Mouse (Mus musculus): Measurements from ENCODE around the gene Junb. TPM values are rescaled to one million over a fixed set of nuclear protein-coding genes. Genes with fewer than 3 reads are reported as not detected.

Gene Junb
- polyA plus RNA-seq, 1 experiment, result 71.1 TPM

DNA sequence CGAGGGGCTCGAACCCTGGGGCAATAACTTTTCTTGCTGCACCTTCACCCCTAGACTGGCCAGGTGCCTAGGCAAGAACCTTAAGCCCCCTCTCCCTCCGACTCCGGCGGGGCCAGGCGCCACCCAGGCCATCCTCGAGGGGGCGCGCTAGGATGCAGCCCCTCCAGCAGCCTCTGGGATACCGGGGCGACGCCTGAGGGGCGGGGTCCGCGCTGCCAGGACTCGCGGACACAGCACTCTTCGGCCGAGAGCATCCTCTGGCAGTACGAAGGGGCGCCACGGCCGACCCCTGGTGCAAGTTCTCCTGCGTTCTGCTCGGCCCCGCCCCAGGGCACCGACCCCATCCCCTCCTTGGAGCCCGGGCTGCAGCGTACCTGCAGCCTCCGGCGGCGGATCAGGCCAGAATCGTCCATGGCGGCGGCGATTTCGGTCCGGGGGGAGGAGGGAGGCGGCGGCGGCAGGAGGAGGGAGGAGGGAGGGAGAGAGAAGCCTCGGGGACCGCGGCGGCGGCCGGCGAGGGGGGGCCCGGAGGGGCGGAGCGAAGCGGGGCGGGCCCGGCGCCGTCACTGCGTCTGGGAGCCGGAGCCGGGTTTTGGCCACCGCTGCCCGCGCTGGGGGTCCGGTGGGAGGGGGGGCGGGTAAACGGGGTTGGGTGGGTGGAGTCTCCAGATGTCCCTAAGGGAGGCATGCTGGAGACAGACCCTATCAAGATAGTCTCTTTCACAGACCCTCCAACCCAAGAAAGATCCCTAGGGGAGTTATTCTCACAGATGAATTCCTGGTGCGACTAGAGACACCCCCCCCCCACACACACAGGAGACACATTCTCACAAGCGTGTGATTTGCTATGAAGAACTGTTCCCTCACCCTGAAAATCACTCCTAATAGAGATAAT lies 32.6 kb downstream of the Junb start:
- Histone ChIP-seq H3K27ac (ENCODE audit: insufficient read depth, low read depth, low read length) (no peak overlapping the region), H3K4me3 (ENCODE audit: insufficient read depth, low read length) (no peak overlapping the region), H3K4me1 (ENCODE audit: control insufficient read depth, insufficient read depth, low read length) (no peaks in the 10 kb centered on the region)
- no peak for TF ChIP-seq CTCF (IDR thresholded peaks at IDR 0.05; ENCODE audit: low read depth, low read length)

DNA sequence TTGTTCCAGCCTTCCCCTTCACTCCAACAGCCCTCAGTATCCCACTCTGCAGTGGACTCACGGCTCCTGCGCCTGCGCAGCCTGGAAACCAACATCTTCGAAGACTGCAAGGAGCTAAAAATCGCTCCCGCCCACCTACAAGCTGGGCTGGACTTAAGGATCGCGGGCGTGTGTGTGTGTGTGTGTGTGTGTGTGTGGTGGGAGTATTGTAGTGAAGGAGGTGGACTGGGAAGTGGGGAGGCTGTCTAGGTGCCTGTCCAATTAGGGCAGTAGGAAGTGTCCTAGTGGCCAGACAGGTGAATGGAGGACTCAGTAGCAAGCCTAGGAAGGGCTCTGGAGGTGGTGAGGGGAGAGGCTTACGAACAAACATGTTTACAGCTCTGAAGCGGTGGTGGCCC lies 33.3 kb downstream of the Junb start:
- H3K27ac ChIP-seq (ENCODE audit: insufficient read depth, low read depth, low read length), result no peak overlapping the region
- H3K4me1 ChIP-seq (ENCODE audit: control insufficient read depth, insufficient read depth, low read length), result no peaks in the 10 kb centered on the region
- no peak overlapping the region for H3K4me3 ChIP-seq (ENCODE audit: insufficient read depth, low read length)
- TF ChIP-seq POLR2A (IDR thresholded peaks at IDR 0.05; ENCODE audit: borderline replicate concordance, low read depth, low read length) (no peak), CTCF (IDR thresholded peaks at IDR 0.05; ENCODE audit: low read depth, low read length) (no peak)

DNA sequence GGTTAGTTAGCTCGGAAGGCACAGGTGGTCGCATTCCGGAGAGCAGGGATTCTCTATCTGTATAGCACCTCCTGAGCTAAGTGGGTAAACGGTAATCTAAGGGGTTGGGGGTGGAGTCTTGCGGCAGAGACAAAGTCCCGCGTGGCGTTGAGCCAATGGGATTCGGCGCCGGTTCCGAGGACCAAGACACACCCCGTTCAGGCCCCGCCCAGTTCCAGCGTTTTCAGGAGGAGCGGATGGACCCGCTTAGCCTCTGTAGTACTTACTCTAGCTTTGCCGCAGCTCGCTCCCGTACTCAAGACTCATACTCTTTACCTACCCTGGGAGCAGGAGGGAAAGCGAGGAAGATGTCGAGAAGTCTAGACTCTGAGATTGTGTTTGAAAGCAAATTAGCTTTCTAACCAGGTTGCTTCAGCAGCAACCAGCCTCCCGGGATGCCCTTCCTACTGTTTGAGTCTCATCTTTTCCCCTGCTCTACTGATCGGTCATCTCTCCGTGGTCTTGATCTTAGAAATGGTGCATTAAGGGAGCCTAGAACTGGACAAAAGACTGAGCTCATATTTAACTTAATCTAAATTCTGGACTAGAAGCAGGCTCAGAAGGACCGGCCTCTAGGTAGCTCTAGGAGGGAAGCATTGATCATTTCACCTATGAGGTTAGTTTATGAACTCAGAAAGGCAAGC lies 33.9 kb downstream of the Junb start:
- no peak overlapping the region for H3K4me3 ChIP-seq (ENCODE audit: insufficient read depth, low read length)
- H3K4me1 ChIP-seq (ENCODE audit: control insufficient read depth, insufficient read depth, low read length), result no peaks in the 10 kb centered on the region
- H3K27ac ChIP-seq (ENCODE audit: insufficient read depth, low read depth, low read length), result no peak overlapping the region
- no peak for TF ChIP-seq CTCF (IDR thresholded peaks at IDR 0.05; ENCODE audit: low read depth, low read length)
- no peak for TF ChIP-seq POLR2A (IDR thresholded peaks at IDR 0.05; ENCODE audit: borderline replicate concordance, low read depth, low read length)

DNA sequence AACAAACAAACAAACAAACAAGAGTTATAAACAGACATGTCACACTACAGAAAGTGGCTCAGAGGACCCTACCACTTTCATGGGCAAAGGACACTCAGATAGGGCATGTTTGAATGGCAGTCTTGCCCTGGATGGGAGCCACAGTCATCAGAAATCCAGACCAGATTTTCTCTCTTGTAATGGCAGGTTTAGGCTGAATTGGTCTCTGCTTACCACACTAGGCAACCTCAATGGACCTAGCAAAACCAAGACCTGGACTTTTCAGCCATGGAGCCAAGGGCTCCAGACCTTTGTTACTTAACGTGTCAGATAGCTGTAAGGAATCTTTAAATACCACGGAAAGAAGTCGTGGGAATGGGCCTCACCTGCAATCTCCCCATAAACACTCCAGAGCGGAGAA lies 34.8 kb downstream of the Junb start:
- no peaks in the 10 kb centered on the region for H3K4me1 ChIP-seq (ENCODE audit: control insufficient read depth, insufficient read depth, low read length)
- H3K4me3 ChIP-seq (ENCODE audit: insufficient read depth, low read length), result no peak overlapping the region
- TF ChIP-seq CTCF (IDR thresholded peaks at IDR 0.05; ENCODE audit: low read depth, low read length) (no peak), POLR2A (IDR thresholded peaks at IDR 0.05; ENCODE audit: borderline replicate concordance, low read depth, low read length) (no peak)
- H3K27ac ChIP-seq (ENCODE audit: insufficient read depth, low read depth, low read length), result no peak overlapping the region

DNA sequence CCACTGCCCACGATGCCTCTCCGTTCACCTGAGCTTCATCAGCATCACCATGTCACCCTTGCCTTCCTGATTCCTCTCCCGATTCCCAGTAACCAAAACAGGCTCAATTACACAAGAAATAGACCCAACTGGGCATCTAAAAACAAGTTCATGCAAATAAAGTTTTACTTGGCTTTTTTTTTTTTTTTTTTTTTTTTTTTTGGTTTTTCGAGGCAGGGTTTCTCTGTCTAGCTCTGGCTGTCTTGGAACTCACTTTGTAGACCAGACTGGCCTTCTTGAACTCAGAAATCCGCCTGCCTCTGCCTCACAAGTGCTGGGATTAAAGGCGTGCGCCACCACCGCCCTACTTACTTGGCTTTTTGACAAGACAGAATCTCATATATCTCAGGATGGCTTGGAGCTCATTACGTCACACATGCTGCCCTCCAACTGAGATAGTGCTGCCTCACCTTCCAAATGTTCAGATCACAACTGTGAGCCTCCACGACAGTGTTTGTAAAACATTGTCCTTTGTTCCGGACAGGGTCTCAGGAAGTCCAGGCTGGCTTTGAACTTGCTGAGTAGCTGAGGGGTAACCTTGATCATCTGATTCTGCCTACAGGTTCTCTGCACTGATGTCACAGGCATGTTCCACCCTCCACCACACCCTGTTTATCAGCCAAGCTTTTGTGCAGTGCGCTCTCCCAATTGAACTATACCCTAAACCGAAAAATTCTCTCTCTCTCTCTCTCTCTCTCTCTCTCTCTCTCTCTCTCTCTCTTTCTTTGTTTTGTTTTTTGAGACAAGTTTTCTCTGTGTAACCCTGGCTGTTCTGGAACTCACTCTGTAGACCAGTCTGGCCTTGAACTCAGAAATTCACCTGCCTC lies 40.7 kb downstream of the Junb start:
- no peak for TF ChIP-seq CTCF (IDR thresholded peaks at IDR 0.05; ENCODE audit: low read depth, low read length)
- TF ChIP-seq POLR2A (IDR thresholded peaks at IDR 0.05; ENCODE audit: borderline replicate concordance, low read depth, low read length), result no peak
- H3K4me3 ChIP-seq (ENCODE audit: insufficient read depth, low read length), result no peak overlapping the region
- H3K4me1 ChIP-seq (ENCODE audit: control insufficient read depth, insufficient read depth, low read length), result no peaks in the 10 kb centered on the region
- no peak overlapping the region for H3K27ac ChIP-seq (ENCODE audit: insufficient read depth, low read depth, low read length)

DNA sequence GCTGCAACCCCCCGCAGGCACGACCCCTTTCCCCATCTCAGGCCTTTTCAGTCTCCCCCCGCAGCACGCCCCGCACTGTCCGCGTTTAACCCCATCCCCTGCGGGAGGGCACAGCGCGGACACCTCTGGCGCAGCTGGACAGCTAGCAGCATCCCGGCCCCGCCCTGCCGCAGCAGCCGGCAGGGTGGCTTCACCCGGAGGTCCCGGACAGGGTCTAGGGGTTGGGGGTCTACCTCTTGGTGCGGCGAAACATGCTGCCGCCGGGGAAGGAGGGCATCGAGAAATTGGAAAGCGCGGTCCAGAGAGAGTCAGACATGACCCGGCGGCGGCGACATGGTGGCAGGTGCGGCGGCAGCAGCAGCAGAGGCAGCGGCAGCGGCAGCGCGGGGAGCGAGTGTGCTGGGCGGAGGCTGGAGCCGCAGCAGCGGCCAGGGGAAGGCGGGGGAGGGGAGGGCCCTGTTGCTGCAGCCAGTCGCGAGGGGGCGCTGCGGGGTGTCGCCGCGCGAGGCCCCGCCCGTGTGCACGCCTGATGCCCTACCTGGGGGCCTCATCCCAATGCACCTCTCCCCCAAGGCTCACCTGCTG lies 41.5 kb downstream of the Junb start, which contains the start of gene Mast1:
Gene Mast1, minus strand, starts transcription at position 398 of the 585 bp plus-strand sequence.
- TF ChIP-seq CTCF (IDR thresholded peaks at IDR 0.05; ENCODE audit: low read depth, low read length) (peak; percentile 56), POLR2A (IDR thresholded peaks at IDR 0.05; ENCODE audit: borderline replicate concordance, low read depth, low read length) (no peak)
- peak within 1 kb of the TSS; percentile 49 for H3K4me3 ChIP-seq (ENCODE audit: insufficient read depth, low read length)

DNA sequence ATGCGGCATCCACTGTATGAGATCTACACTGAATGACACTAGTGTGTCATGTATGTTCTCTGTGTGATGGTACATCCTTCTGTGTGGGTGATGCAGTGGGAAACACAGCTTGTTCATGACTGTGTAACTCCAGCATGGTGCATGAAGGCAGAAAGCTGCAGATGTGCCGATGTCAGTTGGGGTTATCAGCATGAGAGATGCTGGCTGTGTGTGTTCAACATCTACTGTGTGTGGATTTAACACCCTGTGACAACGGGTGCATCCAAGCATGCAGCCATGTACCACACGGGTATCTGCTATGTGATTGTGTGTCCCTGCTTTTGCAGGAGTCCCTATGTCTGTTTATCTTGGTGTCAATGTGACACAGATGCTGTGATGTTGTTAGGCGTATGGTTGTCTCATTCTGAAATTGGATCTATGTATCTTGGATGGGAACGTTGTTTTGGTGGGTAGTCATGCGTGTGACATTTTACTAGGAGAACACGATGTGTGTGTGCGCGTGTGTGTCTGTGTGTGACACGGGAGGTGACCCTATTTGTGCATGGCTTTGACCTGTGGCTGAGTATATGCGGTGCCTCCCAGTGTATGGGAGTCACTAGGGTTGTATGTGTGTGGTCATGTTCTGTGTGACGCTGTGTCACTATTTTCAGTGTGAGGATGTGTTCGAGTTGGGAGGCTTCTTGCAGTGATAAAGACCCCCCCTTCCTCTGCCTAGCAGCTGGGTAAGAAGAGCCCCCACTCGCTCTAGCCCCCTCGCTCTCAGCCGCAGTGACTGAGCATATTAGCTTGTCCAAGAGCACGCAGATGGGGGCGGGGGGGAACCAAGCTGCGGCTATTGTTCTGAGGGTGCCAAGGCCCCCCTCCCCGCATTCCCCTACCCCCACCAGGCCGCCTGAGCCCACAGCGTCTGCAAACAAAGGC lies 42.2 kb downstream of the Junb start:
- H3K4me1 ChIP-seq (ENCODE audit: control insufficient read depth, insufficient read depth, low read length), result no peaks in the 10 kb centered on the region
- H3K4me3 ChIP-seq (ENCODE audit: insufficient read depth, low read length), result peak overlapping the region; percentile 49; the same call in 1 of the 2 replicates
- H3K27ac ChIP-seq (ENCODE audit: insufficient read depth, low read depth, low read length), result no peak overlapping the region
- TF ChIP-seq POLR2A (IDR thresholded peaks at IDR 0.05; ENCODE audit: borderline replicate concordance, low read depth, low read length), result no peak
- TF ChIP-seq CTCF (IDR thresholded peaks at IDR 0.05; ENCODE audit: low read depth, low read length), result no peak

More for the DNA sequence above, 41.5 kb downstream of the Junb start, which contains the start of gene Mast1:
- H3K4me1 ChIP-seq (ENCODE audit: control insufficient read depth, insufficient read depth, low read length), result no peaks in the 10 kb centered on the region
- no peak within 1 kb of the TSS for H3K27ac ChIP-seq (ENCODE audit: insufficient read depth, low read depth, low read length)

DNA sequence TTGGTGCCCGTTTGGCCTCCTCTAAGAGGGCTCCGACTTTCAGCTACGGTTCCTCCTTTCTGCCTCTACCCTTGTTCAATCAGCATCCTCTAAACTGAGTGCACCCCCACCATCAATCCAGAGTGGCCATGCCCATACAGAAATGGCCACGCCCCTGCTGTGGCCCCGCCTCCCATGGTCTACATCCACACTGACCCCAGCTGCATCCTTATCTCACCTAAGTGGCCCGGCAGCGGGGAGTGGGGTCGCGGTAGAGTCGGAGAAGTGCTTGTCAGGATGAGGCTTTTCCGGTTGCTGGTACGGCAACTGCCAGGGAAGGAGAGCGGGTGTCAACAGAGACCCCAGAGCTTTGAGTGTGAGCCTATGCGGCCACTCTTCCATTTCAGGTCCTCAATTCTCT lies 43.0 kb downstream of the Junb start:
- TF ChIP-seq CTCF (IDR thresholded peaks at IDR 0.05; ENCODE audit: low read depth, low read length), result no peak
- no peak for TF ChIP-seq POLR2A (IDR thresholded peaks at IDR 0.05; ENCODE audit: borderline replicate concordance, low read depth, low read length)
- no peaks in the 10 kb centered on the region for H3K4me1 ChIP-seq (ENCODE audit: control insufficient read depth, insufficient read depth, low read length)
- H3K27ac ChIP-seq (ENCODE audit: insufficient read depth, low read depth, low read length), result no peak overlapping the region
- no peak overlapping the region for H3K4me3 ChIP-seq (ENCODE audit: insufficient read depth, low read length)

Data from bone marrow macrophage, adult 2 months (primary cell).